Mouse (Mus musculus) thymus, postnatal 4 days (tissue): ENCODE data around the gene Slc5a4a.

Experiments used
- DNase-seq: peaks from one replicate; pipeline ENCODE4 v3.0.0; 2021

The Slc5a4a gene

GRCm38 (mm10) chr10:76225944-76226343 is 78.7 kb downstream of the Slc5a4a start:
- DNase-seq, result no peak

DNA sequence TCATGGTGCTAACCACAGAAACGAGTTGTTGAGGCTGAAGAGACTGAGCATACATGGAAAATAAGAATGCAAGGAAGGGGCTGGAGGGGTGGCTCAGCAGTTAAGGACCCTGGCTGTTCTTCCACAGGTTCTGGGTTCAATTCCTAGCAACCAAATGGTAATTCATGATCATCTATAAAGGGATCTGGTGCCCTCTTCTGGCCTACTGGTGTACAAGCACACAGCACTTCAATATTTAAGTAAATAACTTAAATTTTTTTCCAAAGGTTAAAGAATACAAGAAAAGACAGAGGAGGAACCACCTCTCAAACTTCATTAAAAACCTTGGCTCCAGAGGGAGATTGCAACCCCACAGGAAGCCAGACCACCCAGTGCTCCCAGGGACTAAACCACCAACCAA is 82.4 kb downstream of the Slc5a4a start:
- no peak for DNase-seq

DNA sequence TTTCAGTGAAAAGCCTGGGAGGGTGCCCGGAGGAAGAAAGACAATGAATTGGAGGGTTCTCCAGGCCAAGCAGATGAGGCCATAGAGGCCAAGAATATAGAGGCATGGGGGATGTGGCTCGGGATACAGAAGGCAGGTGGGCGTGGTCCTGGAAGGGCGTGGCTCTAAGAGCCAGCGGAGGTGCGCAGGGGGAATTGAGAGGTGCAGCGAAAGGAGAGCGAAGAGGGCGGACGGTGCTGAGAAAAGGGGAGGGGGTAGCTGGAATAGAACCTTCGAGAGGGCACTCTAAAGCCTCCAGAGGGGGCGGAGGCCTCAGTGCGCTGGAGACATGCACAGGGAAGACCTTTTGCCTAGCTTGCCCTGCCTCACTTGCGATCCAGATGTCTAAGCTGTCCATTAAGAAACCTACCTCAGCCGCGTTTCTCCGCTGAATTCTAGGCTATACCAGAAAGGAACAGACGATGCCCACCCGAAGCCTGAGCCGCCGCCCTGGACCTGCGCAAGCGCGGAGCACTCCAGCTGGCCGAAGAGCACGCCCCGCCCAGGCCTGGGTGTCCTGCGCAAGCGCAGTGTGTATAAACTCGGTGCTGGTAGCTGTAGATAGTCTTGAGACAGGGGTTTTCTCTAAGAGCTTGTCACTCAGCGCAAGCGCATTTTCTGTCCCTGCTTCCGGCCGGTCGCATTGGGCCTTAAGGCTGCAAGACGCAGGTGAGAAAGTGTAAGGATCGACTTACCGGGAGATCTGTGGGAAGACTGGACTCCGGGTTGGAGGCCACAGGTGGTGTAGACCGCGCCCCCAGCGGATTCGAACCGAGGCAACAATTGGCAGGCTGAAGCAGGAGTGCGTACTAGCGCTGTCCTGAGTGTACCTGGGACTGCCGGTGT is 90.3 kb downstream of the Slc5a4a start, which contains the start of gene Prmt2:
Gene Prmt2, minus strand, starts transcription at position 525 of the 885 bp plus-strand sequence.
- peak; percentile 91 for DNase-seq
